In the genomic region with DNA sequence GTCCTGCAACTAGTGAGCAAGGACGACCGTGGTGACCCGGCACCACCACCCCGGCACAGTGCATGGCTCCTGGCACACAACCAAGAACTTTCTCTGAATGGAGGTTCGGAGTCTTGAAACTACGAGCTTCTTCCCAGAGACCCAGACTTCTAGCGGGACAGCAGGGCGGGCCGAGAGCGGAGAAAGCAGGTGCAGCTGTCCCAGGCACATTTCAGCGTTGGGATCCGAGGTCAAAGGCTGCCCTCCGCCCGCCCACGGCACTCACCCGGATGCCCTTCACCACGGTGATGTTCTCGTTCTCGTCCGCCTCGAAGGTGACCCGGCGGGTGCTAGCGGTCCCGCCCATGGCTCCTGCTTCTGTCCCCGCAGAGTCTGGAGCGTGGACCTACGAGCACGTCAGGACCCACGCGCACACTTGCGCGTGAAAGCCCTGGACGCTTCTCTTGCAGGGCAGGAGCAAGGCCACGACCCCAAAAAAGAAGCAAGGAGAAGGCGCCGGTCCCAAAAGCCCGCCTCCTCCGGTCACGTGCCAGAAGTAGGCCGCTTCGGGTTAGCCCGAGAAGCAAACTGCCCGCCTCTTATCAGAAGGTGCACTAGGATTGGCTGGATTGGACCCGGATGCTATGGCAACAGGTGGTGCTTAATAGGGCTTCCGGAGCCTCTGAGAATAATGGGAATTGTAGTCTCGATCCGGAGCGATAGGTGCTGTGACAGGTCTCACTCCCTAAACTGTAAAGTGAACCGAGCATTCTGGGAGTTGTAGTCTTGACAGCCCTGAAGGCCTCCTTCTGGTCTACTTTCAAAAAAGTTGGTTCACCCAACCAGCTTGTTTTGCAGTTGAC, we compare ENCODE assay signal across 8 mouse cellular contexts. TPM values are rescaled to one million over a fixed set of nuclear protein-coding genes. Genes with fewer than 3 reads are reported as not detected.
DNase-seq lines count a peak whose midpoint lies in the region; ATAC-seq and TF ChIP-seq lines count a peak whose summit lies in the region.

A gene (minus strand): TSS at position 526 of the 842 bp plus-strand sequence.

- H3K4me1 ChIP-seq in ES-Bruce4 (ENCODE audit: control insufficient read depth, insufficient read depth, low read length) = no peaks in the 10 kb centered on the region
- H3K4me1 ChIP-seq in forebrain, embryonic 13.5 days = peaks cover 12% of the 10 kb centered on the region
- H3K4me1 ChIP-seq in liver, postnatal 0 days (ENCODE audit: insufficient read depth) = peaks cover 10% of the 10 kb centered on the region
- peaks cover 5% of the 10 kb centered on the region for H3K4me1 ChIP-seq in neural tube, embryonic 14.5 days (ENCODE audit: control insufficient read depth, insufficient read depth, low read length)

- peak; percentile 100 for ATAC-seq in cerebellum, adult (ENCODE audit: insufficient number of reproducible peaks, low FRiP score, low TSS enrichment)
- ATAC-seq in forebrain, embryonic 13.5 days = peak; percentile 100
- peak; percentile 99 for ATAC-seq in liver, postnatal 0 days
- ATAC-seq in neural tube, embryonic 14.5 days (ENCODE audit: low read depth) = peak; percentile 100

- H3K9me3 ChIP-seq in ES-Bruce4 (replicated peaks; ENCODE audit: control insufficient read depth, insufficient read depth, low read length, poor library complexity, severe bottlenecking) = no peaks in the 10 kb centered on the region
- H3K9me3 ChIP-seq in forebrain, embryonic 13.5 days (replicated peaks) = no peaks in the 10 kb centered on the region
- H3K9me3 ChIP-seq in liver, postnatal 0 days (ENCODE audit: low read length) = no peaks in the 10 kb centered on the region
- no peaks in the 10 kb centered on the region for H3K9me3 ChIP-seq in neural tube, embryonic 14.5 days (ENCODE audit: control insufficient read depth, low read length)

- H3K27me3 ChIP-seq in ES-Bruce4 (ENCODE audit: control insufficient read depth, insufficient read depth, low read length, poor library complexity, severe bottlenecking) = no peaks in the 10 kb centered on the region
- no peaks in the 10 kb centered on the region for H3K27me3 ChIP-seq in forebrain, embryonic 13.5 days
- H3K27me3 ChIP-seq in liver, postnatal 0 days (ENCODE audit: insufficient read depth, low read length) = no peaks in the 10 kb centered on the region
- H3K27me3 ChIP-seq in neural tube, embryonic 14.5 days (ENCODE audit: control insufficient read depth, insufficient read depth, low read length) = no peaks in the 10 kb centered on the region

- H3K4me2 ChIP-seq in forebrain, embryonic 13.5 days = peak within 1 kb of the TSS; percentile 90
- peak within 1 kb of the TSS; percentile 81 for H3K4me2 ChIP-seq in liver, postnatal 0 days (ENCODE audit: low read depth, low read length)
- H3K4me2 ChIP-seq in neural tube, embryonic 14.5 days (ENCODE audit: low read depth, low read length) = peak within 1 kb of the TSS; percentile 90

- DNase-seq in heart, postnatal 10 days = peak; percentile 99
- DNase-seq in large intestine, adult 2 months (ENCODE audit: low read depth, low spot score) = peak; percentile 100
- DNase-seq in liver, postnatal 0 days = peak; percentile 95
- DNase-seq in testis, postnatal 10 days (ENCODE audit: low spot score) = peak; percentile 96

- no peak within 1 kb of the TSS for H3K27ac ChIP-seq in ES-Bruce4 (ENCODE audit: insufficient read depth, low read length)
- H3K27ac ChIP-seq in forebrain, embryonic 13.5 days = no peak within 1 kb of the TSS
- peak within 1 kb of the TSS; percentile 87 for H3K27ac ChIP-seq in liver, postnatal 0 days (ENCODE audit: low read depth)
- H3K27ac ChIP-seq in neural tube, embryonic 14.5 days (ENCODE audit: low read depth, low read length) = 0 out of 2 replicates have a peak within 1 kb of the TSS, but pooled peaks have one; percentile 22

- no peak for TF ChIP-seq EP300 in ES-Bruce4 (IDR thresholded peaks at IDR 0.05; ENCODE audit: insufficient read depth, low read depth, low read length)
- TF ChIP-seq EP300 in liver, postnatal 0 days (IDR thresholded peaks at IDR 0.05; ENCODE audit: low read depth) = 0 out of 2 replicates have a peak, but pooled peaks have one; percentile 29

- no peak for TF ChIP-seq POLR2A in ES-Bruce4 (IDR thresholded peaks at IDR 0.05; ENCODE audit: insufficient read depth, low read length)

- no peak for TF ChIP-seq CTCF in ES-Bruce4 (IDR thresholded peaks at IDR 0.05; ENCODE audit: low read depth, low read length)
- TF ChIP-seq CTCF in liver, postnatal 0 days (IDR thresholded peaks at IDR 0.05; ENCODE audit: low read depth) = no peak

- peaks cover 12% of the 10 kb centered on the region for H3K36me3 ChIP-seq in ES-Bruce4 (ENCODE audit: control insufficient read depth, insufficient read depth, low read length, poor library complexity, severe bottlenecking)
- H3K36me3 ChIP-seq in forebrain, embryonic 13.5 days (ENCODE audit: poor library complexity, severe bottlenecking) = peaks cover 5% of the 10 kb centered on the region
- H3K36me3 ChIP-seq in liver, postnatal 0 days (replicated peaks; ENCODE audit: insufficient read depth, low read length) = no peaks in the 10 kb centered on the region
- H3K36me3 ChIP-seq in neural tube, embryonic 14.5 days (ENCODE audit: control insufficient read depth, insufficient read depth, low read length) = no peaks in the 10 kb centered on the region

- intact Hi-C loops in heart, postnatal 10 days (cut with DNase I) = loop anchor here (5.0 kb wide), 2 partner anchors 78 to 133 kb away; no protein-coding TSS in a partner anchor

- peak within 1 kb of the TSS; percentile 60 for H3K9ac ChIP-seq in ES-Bruce4 (ENCODE audit: low read depth, poor library complexity, severe bottlenecking)
- H3K9ac ChIP-seq in forebrain, embryonic 13.5 days = peak within 1 kb of the TSS; percentile 87
- H3K9ac ChIP-seq in liver, postnatal 0 days (replicated peaks) = peak within 1 kb of the TSS; percentile 80
- peak within 1 kb of the TSS; percentile 65 for H3K9ac ChIP-seq in neural tube, embryonic 14.5 days (replicated peaks; ENCODE audit: low read depth, low read length)

- under 1% methylated on average over 50 of the region's 50 CpGs for WGBS in forebrain, embryonic 13.5 days
- WGBS in large intestine, adult 2 months = under 1% methylated on average over 50 of the region's 50 CpGs
- WGBS in liver, postnatal 0 days (ENCODE audit: insufficient replicate concordance) = 0% methylated on average over 48 of the region's 50 CpGs
- under 1% methylated on average over 50 of the region's 50 CpGs for WGBS in neural tube, embryonic 14.5 days

- peak within 1 kb of the TSS; percentile 84 for H3K4me3 ChIP-seq in ES-Bruce4 (ENCODE audit: low read depth, low read length)
- H3K4me3 ChIP-seq in forebrain, embryonic 13.5 days = peak within 1 kb of the TSS; percentile 94
- H3K4me3 ChIP-seq in liver, postnatal 0 days (ENCODE audit: low read depth, low read length) = peak within 1 kb of the TSS; percentile 90
- H3K4me3 ChIP-seq in neural tube, embryonic 14.5 days (ENCODE audit: low read depth, low read length) = peak within 1 kb of the TSS; percentile 94

RNA-seq across cellular contexts. Expression of the gene that starts here (rescaled TPM):
- polyA plus RNA-seq in ES-Bruce4 (2011; ENCODE audit: insufficient read depth, insufficient read length, low read depth, missing spikeins) = 79.4 and 82.9 TPM in 2 replicates
- polyA plus RNA-seq in forebrain, embryonic 13.5 days (2015; fragmentation: Nextera tagmentation; extraction: Ambion mirVana) = 138 and 144 TPM in 2 replicates
- total RNA-seq in heart, postnatal 10 days (2021) = 100 to 1,000 TPM; 444 to 445 TPM
- polyA plus RNA-seq in large intestine, adult 2 months (2012; rRNA removed) = 65.4 and 90.8 TPM in 2 replicates
- polyA plus RNA-seq in liver, postnatal 0 days (2015; fragmentation: Nextera tagmentation; extraction: Ambion mirVana) = 78.8 and 79.7 TPM in 2 replicates
- 121 and 124 TPM in 2 replicates for polyA plus RNA-seq in neural tube, embryonic 14.5 days (2014; fragmentation: Nextera tagmentation; extraction: Ambion mirVana)

Comparison
In these comparisons a context has a peak if more than half of its experiments do, and no peak if none do; other contexts are left out.
1. H3K27ac ChIP-seq: peak in liver, postnatal 0 days (single experiment) and neural tube, embryonic 14.5 days (single experiment); none in ES-Bruce4 (single experiment) and forebrain, embryonic 13.5 days (single experiment).
2. Peak in every context shown above with its lines, with median percentiles within 50 percentile points of each other: H3K4me3 ChIP-seq, H3K9ac ChIP-seq, ATAC-seq, H3K4me2 ChIP-seq and DNase-seq.